Mouse (Mus musculus): ENCODE data around the gene Ogfr. TPM values are rescaled to one million over a fixed set of nuclear protein-coding genes. Genes with fewer than 3 reads are reported as not detected.
A peak's percentile ranks its signal among the peaks of the same experiment; 100 is the strongest.

Ogfr gene
- polyA plus RNA-seq, 1 experiment, result 20.0 TPM

GRCm38 (mm10) chr2:180600569-180601021 is 11.6 kb downstream of the Ogfr start:
- Histone ChIP-seq H3K4me3 (ENCODE audit: control insufficient read depth, low read depth, low read length) (no peak overlapping the region), H3K4me1 (ENCODE audit: control insufficient read depth, insufficient read depth, low read length) (peaks cover 8% of the 10 kb centered on the region), H3K27ac (ENCODE audit: control insufficient read depth, insufficient read depth, low read depth, low read length) (no peak overlapping the region), H3K27me3 (ENCODE audit: control insufficient read depth, insufficient read depth, low read length) (no peaks in the 10 kb centered on the region), H3K36me3 (ENCODE audit: control insufficient read depth, insufficient read depth, low read length) (no peaks in the 10 kb centered on the region)
- TF ChIP-seq CTCF (IDR thresholded peaks at IDR 0.05; ENCODE audit: control insufficient read depth, insufficient read depth, insufficient replicate concordance, low read depth, low read length) (no peak), POLR2A (IDR thresholded peaks at IDR 0.05; ENCODE audit: control insufficient read depth, low read depth, low read length) (no peak)

DNA sequence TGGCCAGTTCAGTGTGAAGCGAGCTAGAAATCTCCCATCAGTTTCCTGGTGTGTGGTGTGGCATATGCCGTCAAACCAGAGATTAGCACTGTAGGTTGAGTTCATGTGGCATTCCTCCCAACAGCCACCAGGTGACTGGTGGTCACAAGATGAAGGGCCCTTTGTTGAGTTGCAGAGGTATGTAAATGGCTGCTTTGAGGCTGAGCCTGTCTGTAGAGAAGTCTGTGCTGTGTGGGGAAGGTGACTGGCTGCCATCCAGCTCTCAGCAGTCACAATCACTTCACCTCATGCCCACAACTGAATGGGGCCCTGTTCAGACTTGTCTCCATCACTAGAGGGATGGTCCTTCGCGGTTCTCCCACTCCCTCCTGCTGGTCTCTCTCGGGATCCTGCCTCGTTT is 15.7 kb downstream of the Ogfr start:
- TF ChIP-seq CTCF (IDR thresholded peaks at IDR 0.05; ENCODE audit: control insufficient read depth, insufficient read depth, insufficient replicate concordance, low read depth, low read length) (no peak), POLR2A (IDR thresholded peaks at IDR 0.05; ENCODE audit: control insufficient read depth, low read depth, low read length) (no peak)
- no peak overlapping the region for H3K4me3 ChIP-seq (ENCODE audit: control insufficient read depth, low read depth, low read length)
- no peaks in the 10 kb centered on the region for H3K4me1 ChIP-seq (ENCODE audit: control insufficient read depth, insufficient read depth, low read length)
- no peaks in the 10 kb centered on the region for H3K27me3 ChIP-seq (ENCODE audit: control insufficient read depth, insufficient read depth, low read length)
- no peak overlapping the region for H3K27ac ChIP-seq (ENCODE audit: control insufficient read depth, insufficient read depth, low read depth, low read length)
- H3K36me3 ChIP-seq (ENCODE audit: control insufficient read depth, insufficient read depth, low read length), result no peaks in the 10 kb centered on the region

GRCm38 (mm10) chr2:180610283-180610682 is 21.2 kb downstream of the Ogfr start:
- TF ChIP-seq CTCF (IDR thresholded peaks at IDR 0.05; ENCODE audit: control insufficient read depth, insufficient read depth, insufficient replicate concordance, low read depth, low read length), result no peak
- TF ChIP-seq POLR2A (IDR thresholded peaks at IDR 0.05; ENCODE audit: control insufficient read depth, low read depth, low read length), result no peak
- Histone ChIP-seq H3K27me3 (ENCODE audit: control insufficient read depth, insufficient read depth, low read length) (no peaks in the 10 kb centered on the region), H3K4me3 (ENCODE audit: control insufficient read depth, low read depth, low read length) (no peak overlapping the region), H3K27ac (ENCODE audit: control insufficient read depth, insufficient read depth, low read depth, low read length) (no peak overlapping the region), H3K4me1 (ENCODE audit: control insufficient read depth, insufficient read depth, low read length) (no peaks in the 10 kb centered on the region), H3K36me3 (ENCODE audit: control insufficient read depth, insufficient read depth, low read length) (no peaks in the 10 kb centered on the region)

GRCm38 (mm10) chr2:180611882-180612281 is 22.8 kb downstream of the Ogfr start:
- Histone ChIP-seq H3K36me3 (ENCODE audit: control insufficient read depth, insufficient read depth, low read length) (no peaks in the 10 kb centered on the region), H3K4me3 (ENCODE audit: control insufficient read depth, low read depth, low read length) (no peak overlapping the region), H3K4me1 (ENCODE audit: control insufficient read depth, insufficient read depth, low read length) (no peaks in the 10 kb centered on the region), H3K27me3 (ENCODE audit: control insufficient read depth, insufficient read depth, low read length) (no peaks in the 10 kb centered on the region), H3K27ac (ENCODE audit: control insufficient read depth, insufficient read depth, low read depth, low read length) (no peak overlapping the region)
- no peak for TF ChIP-seq POLR2A (IDR thresholded peaks at IDR 0.05; ENCODE audit: control insufficient read depth, low read depth, low read length)
- no peak for TF ChIP-seq CTCF (IDR thresholded peaks at IDR 0.05; ENCODE audit: control insufficient read depth, insufficient read depth, insufficient replicate concordance, low read depth, low read length)

GRCm38 (mm10) chr2:180641576-180642554 is 52.8 kb downstream of the Ogfr start:
- TF ChIP-seq CTCF (IDR thresholded peaks at IDR 0.05; ENCODE audit: control insufficient read depth, insufficient read depth, insufficient replicate concordance, low read depth, low read length) (no peak), POLR2A (IDR thresholded peaks at IDR 0.05; ENCODE audit: control insufficient read depth, low read depth, low read length) (peak; percentile 51)
- Histone ChIP-seq H3K27me3 (ENCODE audit: control insufficient read depth, insufficient read depth, low read length) (no peaks in the 10 kb centered on the region), H3K27ac (ENCODE audit: control insufficient read depth, insufficient read depth, low read depth, low read length) (peak overlapping the region; percentile 90), H3K36me3 (ENCODE audit: control insufficient read depth, insufficient read depth, low read length) (peaks cover 1% of the 10 kb centered on the region; the same call in 1 of the 2 replicates), H3K4me1 (ENCODE audit: control insufficient read depth, insufficient read depth, low read length) (peaks cover 2% of the 10 kb centered on the region), H3K4me3 (ENCODE audit: control insufficient read depth, low read depth, low read length) (peak overlapping the region; percentile 93)

DNA sequence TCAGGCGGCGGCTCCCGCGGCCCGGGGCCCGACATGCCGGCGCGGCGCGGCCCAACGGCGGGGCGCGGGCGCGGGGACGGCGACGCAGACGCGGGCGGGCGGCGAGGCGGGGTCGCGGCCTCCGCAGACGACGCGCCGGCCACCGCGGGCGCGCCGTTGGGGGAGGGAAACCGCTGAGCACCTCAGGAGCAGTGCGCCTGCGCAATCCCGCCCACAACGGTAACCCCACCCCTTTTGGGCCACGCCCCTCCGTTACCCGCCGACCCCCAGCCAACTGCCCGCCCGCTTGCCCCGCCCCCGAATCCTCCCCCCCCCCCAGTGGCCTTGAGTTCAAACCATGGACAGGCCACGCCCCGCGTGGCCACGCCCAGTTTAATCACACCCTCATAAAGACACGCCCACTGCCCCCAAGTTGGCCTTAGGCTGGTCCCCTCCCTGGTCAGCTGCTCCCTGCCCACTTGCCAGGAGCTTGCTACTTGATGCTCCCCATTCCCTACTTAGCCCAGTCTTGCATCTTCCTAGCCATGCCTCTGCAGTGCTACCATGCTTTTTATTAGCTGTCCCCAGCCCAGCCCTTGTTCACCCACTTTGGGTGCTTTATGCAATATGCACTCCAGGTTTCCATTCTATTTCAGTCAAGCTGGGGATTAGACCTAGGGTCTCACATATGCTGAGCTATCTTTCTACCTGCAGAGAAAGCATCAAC is 53.7 kb downstream of the Ogfr start, which contains the start of gene Tcfl5:
Tcfl5 (minus strand) TSS at position 154 of the 706 bp plus-strand sequence.
- Histone ChIP-seq H3K36me3 (ENCODE audit: control insufficient read depth, insufficient read depth, low read length) (peaks cover 1% of the 10 kb centered on the region; the same call in 1 of the 2 replicates), H3K27ac (ENCODE audit: control insufficient read depth, insufficient read depth, low read depth, low read length) (peak within 1 kb of the TSS; percentile 90), H3K4me1 (ENCODE audit: control insufficient read depth, insufficient read depth, low read length) (peaks cover 2% of the 10 kb centered on the region), H3K27me3 (ENCODE audit: control insufficient read depth, insufficient read depth, low read length) (no peaks in the 10 kb centered on the region), H3K4me3 (ENCODE audit: control insufficient read depth, low read depth, low read length) (peak within 1 kb of the TSS; percentile 93)
- TF ChIP-seq POLR2A (IDR thresholded peaks at IDR 0.05; ENCODE audit: control insufficient read depth, low read depth, low read length), result peak; percentile 78; the same call in 1 of the 2 replicates
- TF ChIP-seq CTCF (IDR thresholded peaks at IDR 0.05; ENCODE audit: control insufficient read depth, insufficient read depth, insufficient replicate concordance, low read depth, low read length), result no peak

DNA sequence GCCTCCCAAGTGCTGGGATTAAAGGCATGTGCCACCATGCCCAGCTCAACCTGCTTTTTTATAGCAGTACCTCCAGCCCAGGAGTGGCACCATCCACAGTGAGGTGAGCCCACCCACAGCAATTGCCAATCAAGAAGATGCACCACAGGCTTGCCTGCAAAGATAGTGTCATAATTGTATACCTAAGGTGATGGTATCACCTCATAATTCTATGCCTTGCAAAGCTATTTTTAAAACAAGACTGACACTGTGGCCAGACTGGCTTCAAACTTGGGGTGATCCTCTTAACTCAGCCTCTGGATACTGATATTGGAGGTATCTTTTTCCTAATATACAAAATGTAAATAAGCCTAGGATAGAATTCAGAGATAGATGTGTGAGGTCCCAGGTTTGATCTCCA is 54.6 kb downstream of the Ogfr start:
- TF ChIP-seq POLR2A (IDR thresholded peaks at IDR 0.05; ENCODE audit: control insufficient read depth, low read depth, low read length) (no peak; the same call in 1 of the 2 replicates), CTCF (IDR thresholded peaks at IDR 0.05; ENCODE audit: control insufficient read depth, insufficient read depth, insufficient replicate concordance, low read depth, low read length) (no peak)

More for the DNA sequence above, 54.6 kb downstream of the Ogfr start:
- Histone ChIP-seq H3K4me3 (ENCODE audit: control insufficient read depth, low read depth, low read length) (peak overlapping the region; percentile 41), H3K36me3 (ENCODE audit: control insufficient read depth, insufficient read depth, low read length) (no peaks in the 10 kb centered on the region), H3K4me1 (ENCODE audit: control insufficient read depth, insufficient read depth, low read length) (peaks cover 2% of the 10 kb centered on the region), H3K27ac (ENCODE audit: control insufficient read depth, insufficient read depth, low read depth, low read length) (peak overlapping the region; percentile 84), H3K27me3 (ENCODE audit: control insufficient read depth, insufficient read depth, low read length) (no peaks in the 10 kb centered on the region)

Other genes starting within 250 kb of the Ogfr start
- gene Slco4a1, start 133.0 kb upstream of the Ogfr start, polyA plus RNA-seq (2012; rRNA removed), result 0.15 and 1.6 TPM in 2 replicates
- gene Ntsr1, start 89.3 kb upstream of the Ogfr start, polyA plus RNA-seq (2012; rRNA removed), result 0.43 and 0.55 TPM in 2 replicates
- gene Mrgbp, start 7.9 kb upstream of the Ogfr start, polyA plus RNA-seq (2012; rRNA removed), result 80.1 and 81.9 TPM in 2 replicates
- 23.2 and 25.2 TPM in 2 replicates for gene Col9a3, start 8.5 kb downstream of the Ogfr start, polyA plus RNA-seq (2012; rRNA removed)
- 177 and 192 TPM in 2 replicates for gene Tcfl5, start 53.5 kb downstream of the Ogfr start, polyA plus RNA-seq (2012; rRNA removed)
- gene Dido1, start 120.8 kb downstream of the Ogfr start, polyA plus RNA-seq (2012; rRNA removed), result 24.1 and 26.6 TPM in 2 replicates
- 29.3 and 30.9 TPM in 2 replicates for gene Gid8, start 120.9 kb downstream of the Ogfr start, polyA plus RNA-seq (2012; rRNA removed)
- 16.0 and 16.4 TPM in 2 replicates for gene Slc17a9, start 136.0 kb downstream of the Ogfr start, polyA plus RNA-seq (2012; rRNA removed)
- gene Bhlhe23, start 187.7 kb downstream of the Ogfr start, polyA plus RNA-seq (2012; rRNA removed), result 0.05 and 0.16 TPM in 2 replicates